Mouse (Mus musculus) heart, postnatal 0 days (tissue): ENCODE data around the gene Axl.

ENCODE experiments used
- CTCF ChIP-seq: IDR thresholded peaks from 2 replicates; pipeline ENCODE4 v1.5.1; 2016; ENCODE audit warnings: antibody characterized with exemption, control low read depth, low read depth
- EP300 ChIP-seq: IDR thresholded peaks from 2 replicates; pipeline ENCODE4 v1.6.1; 2016; ENCODE audit warnings: antibody characterized with exemption, low read depth

DNA sequence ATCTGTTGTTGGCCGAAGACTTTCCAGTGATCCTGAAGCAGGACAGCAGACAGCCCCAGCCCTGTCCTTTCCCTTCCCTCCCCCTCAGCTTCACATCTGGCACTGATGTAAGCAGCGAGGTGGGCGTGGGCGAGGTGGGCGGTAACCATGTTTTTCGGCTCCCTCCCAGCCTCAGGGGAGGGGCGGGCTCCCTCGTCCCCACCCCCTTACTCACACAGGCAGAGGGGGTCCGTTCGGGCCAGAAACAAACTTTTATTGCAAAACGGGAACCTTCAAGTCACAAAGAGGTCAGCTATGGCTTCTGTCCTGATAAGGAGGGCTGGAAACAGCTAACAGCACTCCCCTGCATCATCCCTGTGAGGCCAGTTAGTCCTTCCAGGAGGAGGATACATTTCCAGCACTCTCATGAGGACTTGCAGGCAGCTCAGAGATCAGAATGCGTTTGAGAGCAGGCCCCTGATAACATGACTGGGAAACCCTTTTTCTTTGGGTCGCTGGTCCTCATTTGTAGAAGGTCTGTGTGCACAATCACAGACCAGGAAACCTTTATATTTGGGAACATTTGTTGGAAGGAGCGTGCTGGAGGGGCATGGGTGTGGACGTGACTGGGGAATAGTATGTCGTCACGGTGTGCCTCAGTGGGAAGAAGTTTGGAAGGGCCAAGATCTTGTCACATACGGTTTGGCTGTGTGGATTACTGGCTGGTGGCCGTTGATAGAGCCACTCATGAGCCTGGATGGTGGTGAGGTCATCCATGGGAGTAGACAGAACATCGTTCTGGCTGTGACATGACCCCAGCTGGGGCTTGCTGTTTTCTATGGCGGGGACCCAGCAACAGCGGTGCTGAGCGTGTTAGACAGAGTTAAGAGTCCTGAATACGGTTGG lies 14.0 kb upstream of the Axl start:
- TF ChIP-seq CTCF (no peak), EP300 (no peak)
